Mouse (Mus musculus) limb, embryonic 12.5 days (tissue): ENCODE measurements around the gene Trim71. TPM values are rescaled to one million over a fixed set of nuclear protein-coding genes. Genes with fewer than 3 reads are reported as not detected.
A peak's percentile ranks its signal among the peaks of the same experiment; 100 is the strongest.

Experiments used
- ATAC-seq: fragments of 200-750 bp; cut with Nextera tagmentation; 2 replicates; pipeline ENCODE4 v1.8.0; 2017; ENCODE audit warnings: low read depth, moderate TSS enrichment; ENCODE audit not compliant: insufficient number of reproducible peaks, insufficient read depth, low FRiP score, low TSS enrichment
- H3K27ac ChIP-seq: fragments of 300-500 bp; sonication (generic); 2 replicates; pipeline ENCODE4 v1.5.1; 2016; ENCODE audit warnings: mild to moderate bottlenecking, moderate library complexity
- H3K27me3 ChIP-seq: fragments of 300-500 bp; sonication (generic); 2 replicates; pipeline ENCODE4 v1.6.1; 2016; ENCODE audit warnings: mild to moderate bottlenecking, moderate library complexity
- H3K36me3 ChIP-seq: fragments of 300-500 bp; sonication (generic); 2 replicates; pipeline ENCODE4 v1.6.1; 2016; ENCODE audit warnings: mild to moderate bottlenecking, moderate library complexity
- H3K4me1 ChIP-seq: fragments of 300-500 bp; sonication (generic); replicated peaks from 2 replicates; pipeline ENCODE4 v1.6.1; 2016
- H3K4me2 ChIP-seq: fragments of 300-500 bp; sonication (generic); 2 replicates; pipeline ENCODE4 v1.6.1; 2016; ENCODE audit warnings: mild to moderate bottlenecking, moderate library complexity
- H3K4me3 ChIP-seq: fragments of 300-500 bp; sonication (generic); replicated peaks from 2 replicates; pipeline ENCODE4 v1.5.1; 2016; ENCODE audit warnings: mild to moderate bottlenecking
- H3K9ac ChIP-seq: fragments of 300-500 bp; sonication (generic); replicated peaks from 2 replicates; pipeline ENCODE4 v1.6.1; 2016; ENCODE audit warnings: mild to moderate bottlenecking, moderate library complexity
- H3K9me3 ChIP-seq: fragments of 300-500 bp; sonication (generic); 2 replicates; pipeline ENCODE4 v1.6.1; 2016; ENCODE audit warnings: mild to moderate bottlenecking, moderate library complexity
- WGBS: fragments of 180-500 bp; shearing (Covaris S2); methylation state at CpG from one replicate; pipeline ENCODE4 v1.1.7; 2016; 5-methylcytosine and 5-hydroxymethylcytosine counted together
- polyA plus RNA-seq: library from polyadenylated mRNA; unstranded; fragments of >200 nt; fragmentation: Nextera tagmentation; extraction: Ambion mirVana; gene quantifications from 2 replicates; pipeline ENCODE4 v1.2.1, GENCODE M21; 2016

Trim71 gene
- polyA plus RNA-seq, 1 experiment from 2014 or later = 2.3 TPM

DNA sequence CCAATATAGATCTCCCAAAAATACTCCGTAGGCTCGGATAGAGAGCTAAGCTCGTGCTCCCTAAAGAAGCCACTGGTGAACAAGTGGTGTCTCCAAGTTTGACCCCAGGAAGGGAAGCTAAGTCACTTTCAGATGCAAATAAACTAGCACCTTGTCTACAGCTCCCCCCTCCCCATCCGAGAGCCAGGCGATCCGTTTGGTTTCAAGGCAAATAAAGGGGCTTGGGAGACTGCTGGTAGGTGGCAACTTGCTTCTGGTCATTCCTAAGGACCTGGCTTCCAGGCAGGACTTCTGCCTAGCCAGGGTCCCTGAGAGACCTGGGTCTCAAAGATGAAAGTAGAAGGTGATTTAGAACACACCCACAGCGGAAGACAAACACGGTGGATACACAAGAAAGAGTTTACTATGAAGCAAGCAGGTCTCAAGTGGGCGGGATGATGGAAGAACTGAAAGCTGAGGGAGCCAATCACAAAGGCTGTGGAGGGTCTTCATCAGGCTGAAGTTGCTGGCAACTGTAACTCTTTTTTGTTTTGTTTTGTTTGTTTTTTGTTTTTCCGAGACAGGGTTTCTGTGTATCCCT, 7.8 kb downstream of the Trim71 start:
- H3K27ac ChIP-seq = no peak overlapping the region
- H3K4me2 ChIP-seq = no peak overlapping the region
- no peak overlapping the region for H3K4me3 ChIP-seq
- no peak for ATAC-seq
- H3K36me3 ChIP-seq = no peaks in the 10 kb centered on the region
- H3K4me1 ChIP-seq = peaks cover 53% of the 10 kb centered on the region
- no peak overlapping the region for H3K9ac ChIP-seq
- no peaks in the 10 kb centered on the region for H3K9me3 ChIP-seq
- H3K27me3 ChIP-seq = no peaks in the 10 kb centered on the region; the same call in 1 of the 2 replicates
- 38% methylated on average over 10 of the region's 10 CpGs for WGBS

DNA sequence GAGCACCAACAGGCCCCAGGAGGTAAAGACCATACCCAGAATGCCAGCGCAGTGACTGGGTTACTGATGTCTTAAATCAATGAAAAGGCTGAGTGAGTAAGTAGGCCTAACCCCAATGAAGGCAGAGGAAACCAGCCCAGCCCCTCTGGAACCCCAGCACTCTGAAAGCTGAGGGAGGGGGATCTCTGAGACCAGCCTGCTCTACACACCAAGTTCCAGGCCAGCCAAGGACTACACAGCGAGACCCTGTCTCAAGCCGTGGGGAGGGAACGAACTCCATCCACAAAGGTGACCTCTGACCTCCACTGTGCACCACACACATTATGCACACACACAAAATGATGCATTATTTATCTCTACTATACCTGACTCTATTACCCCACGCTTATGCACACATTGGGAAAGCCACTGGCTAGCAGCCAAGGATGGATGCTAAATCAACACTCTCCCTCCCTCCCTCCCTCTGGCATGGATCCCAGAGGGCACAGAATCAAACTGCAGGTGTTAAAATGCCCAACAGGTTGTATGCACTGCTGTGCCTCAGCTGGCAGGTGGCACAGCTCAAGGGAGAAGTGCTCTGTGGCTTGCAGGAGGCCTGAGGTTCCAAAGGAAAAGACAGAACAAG, 9.7 kb downstream of the Trim71 start:
- Histone ChIP-seq H3K4me3 (no peak overlapping the region), H3K36me3 (no peaks in the 10 kb centered on the region), H3K9ac (no peak overlapping the region), H3K27me3 (no peaks in the 10 kb centered on the region; the same call in 1 of the 2 replicates), H3K9me3 (no peaks in the 10 kb centered on the region), H3K4me2 (no peak overlapping the region), H3K27ac (0 out of 2 replicates have a peak overlapping the region, but pooled peaks have one; percentile 12), H3K4me1 (peaks cover 45% of the 10 kb centered on the region)
- ATAC-seq = no peak
- 66% methylated on average over 5 of the region's 5 CpGs for WGBS

DNA sequence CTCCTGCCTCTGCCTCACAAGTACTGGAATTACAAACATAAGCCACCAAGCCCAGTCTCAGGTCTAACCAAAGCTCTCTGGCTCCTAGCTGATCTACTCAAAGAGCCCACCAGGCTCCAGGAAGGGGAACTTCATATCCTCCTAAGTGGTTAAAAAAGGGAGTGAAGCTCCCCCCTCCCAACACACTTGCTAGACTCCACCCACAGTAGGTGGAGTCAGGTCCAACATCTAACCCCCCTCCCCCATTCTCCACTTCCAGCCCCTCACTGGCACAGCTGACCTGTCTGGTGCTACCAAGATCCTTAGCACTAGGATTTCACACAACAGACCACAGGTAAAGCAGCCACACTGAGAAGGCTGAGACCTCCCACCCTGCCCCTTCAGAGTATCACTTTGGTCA, 10.3 kb downstream of the Trim71 start:
- Histone ChIP-seq H3K4me2 (no peak overlapping the region), H3K4me1 (peaks cover 46% of the 10 kb centered on the region), H3K4me3 (no peak overlapping the region), H3K36me3 (no peaks in the 10 kb centered on the region), H3K27me3 (no peaks in the 10 kb centered on the region; the same call in 1 of the 2 replicates), H3K27ac (no peak overlapping the region), H3K9ac (no peak overlapping the region), H3K9me3 (no peaks in the 10 kb centered on the region)
- no peak for ATAC-seq

DNA sequence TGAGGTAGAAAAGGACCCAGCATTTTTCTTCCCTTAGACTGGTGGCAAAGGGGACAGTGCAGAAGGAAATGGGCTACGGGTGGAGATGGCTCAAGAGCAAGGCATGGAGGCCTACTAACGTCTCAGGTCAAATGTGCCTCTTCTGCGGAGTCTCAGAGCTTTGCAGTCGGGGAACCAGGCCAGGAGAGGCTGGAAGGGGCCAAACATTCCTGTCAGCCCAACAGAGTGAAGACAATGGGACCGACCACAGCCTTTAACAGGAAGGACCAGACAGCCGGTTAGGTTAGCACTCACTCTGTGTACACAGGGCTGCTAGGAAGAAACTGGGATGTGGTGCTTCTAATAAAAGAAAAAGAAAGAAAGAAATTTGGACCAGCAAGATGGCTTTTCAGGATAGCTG, 14.1 kb downstream of the Trim71 start:
- no peak for ATAC-seq
- WGBS = 35% methylated on average over 6 of the region's 6 CpGs
- H3K9ac ChIP-seq = no peak overlapping the region
- no peak overlapping the region for H3K4me3 ChIP-seq
- no peak overlapping the region for H3K27ac ChIP-seq
- H3K27me3 ChIP-seq = no peaks in the 10 kb centered on the region
- H3K4me2 ChIP-seq = no peak overlapping the region
- H3K9me3 ChIP-seq = no peaks in the 10 kb centered on the region
- H3K4me1 ChIP-seq = peaks cover 67% of the 10 kb centered on the region
- H3K36me3 ChIP-seq = no peaks in the 10 kb centered on the region

DNA sequence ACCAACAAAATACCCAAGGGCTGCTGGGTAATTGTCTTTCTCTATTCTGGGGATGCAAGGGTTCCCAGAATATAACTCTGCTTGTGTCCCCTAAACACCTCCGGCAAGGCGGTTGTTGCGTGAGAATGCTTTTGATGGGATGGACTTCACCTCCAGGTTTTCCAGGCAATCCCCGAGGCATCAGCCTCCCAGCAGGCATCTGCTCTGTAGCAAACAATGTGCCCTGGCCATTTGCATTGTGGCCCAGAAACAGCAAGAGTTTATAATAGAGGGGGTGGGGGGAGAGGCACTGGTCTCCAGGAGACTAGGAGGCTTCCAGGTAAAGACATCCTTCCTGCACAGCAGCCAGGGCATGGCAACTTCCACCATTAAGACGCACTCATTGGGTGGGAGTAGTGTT, 15.1 kb downstream of the Trim71 start:
- WGBS = 13% methylated on average over 5 of the region's 5 CpGs
- Histone ChIP-seq H3K4me1 (peaks cover 67% of the 10 kb centered on the region), H3K27ac (no peak overlapping the region), H3K27me3 (no peaks in the 10 kb centered on the region), H3K9ac (no peak overlapping the region), H3K36me3 (no peaks in the 10 kb centered on the region), H3K9me3 (no peaks in the 10 kb centered on the region), H3K4me3 (no peak overlapping the region), H3K4me2 (no peak overlapping the region)
- ATAC-seq = no peak

DNA sequence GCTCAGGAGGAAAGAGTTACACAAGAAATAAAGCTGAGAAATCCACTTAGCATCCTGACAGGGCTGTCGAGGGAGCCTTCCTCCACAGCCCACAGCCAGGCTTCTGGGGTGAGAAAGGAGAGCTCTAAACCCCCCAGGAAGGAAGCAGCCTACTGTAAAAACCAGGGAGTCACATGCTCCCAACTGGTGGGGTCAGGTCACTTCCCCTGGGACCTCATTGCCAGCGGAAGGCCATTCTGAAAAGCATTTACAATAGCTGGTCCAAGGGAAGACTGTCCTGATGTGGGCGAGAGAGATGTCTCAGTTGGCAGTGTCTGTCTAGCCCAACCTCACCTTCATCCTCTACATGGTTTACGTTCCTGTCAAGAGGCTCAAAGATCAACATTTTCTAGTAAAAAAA, 15.7 kb downstream of the Trim71 start:
- Histone ChIP-seq H3K4me1 (peaks cover 69% of the 10 kb centered on the region), H3K4me3 (no peak overlapping the region)

DNA sequence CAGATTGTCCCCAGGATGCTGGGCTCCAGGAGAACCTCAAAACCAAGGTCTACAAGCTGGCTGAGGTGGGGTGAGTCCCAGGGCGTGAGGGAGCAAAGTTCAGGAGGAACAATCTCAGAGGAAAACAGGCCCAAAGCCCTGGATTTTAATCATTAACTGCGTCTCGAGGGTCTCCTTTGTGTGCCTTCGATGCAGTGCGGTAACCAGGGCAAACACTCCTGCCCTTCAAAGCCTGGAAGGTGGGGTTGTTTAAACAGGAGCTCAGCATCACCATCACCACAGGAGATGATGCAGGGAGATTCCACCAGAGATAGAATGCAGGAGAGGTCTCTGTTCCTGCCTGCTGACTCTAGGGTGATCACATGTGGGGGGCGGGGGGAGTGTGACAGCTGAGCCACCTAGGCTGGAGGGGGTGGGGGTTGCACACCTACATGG, 16.5 kb downstream of the Trim71 start:
- Histone ChIP-seq H3K4me2 (no peak overlapping the region), H3K36me3 (no peaks in the 10 kb centered on the region), H3K27ac (peak overlapping the region; percentile 20; the same call in 1 of the 2 replicates), H3K27me3 (no peaks in the 10 kb centered on the region), H3K4me1 (peaks cover 70% of the 10 kb centered on the region), H3K9ac (no peak overlapping the region), H3K4me3 (no peak overlapping the region), H3K9me3 (no peaks in the 10 kb centered on the region)
- 36% methylated on average over 6 of the region's 6 CpGs for WGBS
- ATAC-seq = no peak

More for the DNA sequence above, 15.7 kb downstream of the Trim71 start:
- Histone ChIP-seq H3K27me3 (no peaks in the 10 kb centered on the region), H3K36me3 (no peaks in the 10 kb centered on the region), H3K27ac (no peak overlapping the region), H3K9ac (no peak overlapping the region; the same call in 1 of the 2 replicates), H3K4me2 (peak overlapping the region; percentile 24; the same call in 1 of the 2 replicates), H3K9me3 (no peaks in the 10 kb centered on the region)
- no peak for ATAC-seq
- WGBS = 30% methylated on average over 4 of the region's 4 CpGs

DNA sequence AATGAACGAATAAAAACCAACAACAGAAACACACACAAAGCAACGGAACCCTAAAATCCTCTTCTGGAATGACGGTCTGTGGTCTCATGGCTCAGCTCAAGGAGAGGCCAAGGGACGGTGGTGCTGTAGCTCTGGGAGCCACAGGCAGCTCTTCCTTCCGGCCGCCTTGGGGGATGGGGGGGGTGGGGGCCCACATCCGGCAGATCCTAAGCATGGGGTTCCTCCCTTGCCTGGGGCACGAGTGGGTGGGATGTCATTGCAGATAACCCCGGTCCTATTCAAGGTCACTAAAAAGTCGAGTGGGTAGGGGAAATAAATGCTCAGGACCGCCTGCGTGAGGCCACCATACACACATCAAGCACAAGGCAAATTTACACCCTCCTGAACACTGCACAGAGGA, 17.4 kb downstream of the Trim71 start:
- Histone ChIP-seq H3K4me1 (peaks cover 70% of the 10 kb centered on the region), H3K9ac (no peak overlapping the region), H3K9me3 (no peaks in the 10 kb centered on the region), H3K4me2 (no peak overlapping the region), H3K27ac (no peak overlapping the region), H3K36me3 (no peaks in the 10 kb centered on the region), H3K4me3 (no peak overlapping the region), H3K27me3 (no peaks in the 10 kb centered on the region)
- ATAC-seq = no peak
- WGBS = 55% methylated on average over 12 of the region's 12 CpGs

DNA sequence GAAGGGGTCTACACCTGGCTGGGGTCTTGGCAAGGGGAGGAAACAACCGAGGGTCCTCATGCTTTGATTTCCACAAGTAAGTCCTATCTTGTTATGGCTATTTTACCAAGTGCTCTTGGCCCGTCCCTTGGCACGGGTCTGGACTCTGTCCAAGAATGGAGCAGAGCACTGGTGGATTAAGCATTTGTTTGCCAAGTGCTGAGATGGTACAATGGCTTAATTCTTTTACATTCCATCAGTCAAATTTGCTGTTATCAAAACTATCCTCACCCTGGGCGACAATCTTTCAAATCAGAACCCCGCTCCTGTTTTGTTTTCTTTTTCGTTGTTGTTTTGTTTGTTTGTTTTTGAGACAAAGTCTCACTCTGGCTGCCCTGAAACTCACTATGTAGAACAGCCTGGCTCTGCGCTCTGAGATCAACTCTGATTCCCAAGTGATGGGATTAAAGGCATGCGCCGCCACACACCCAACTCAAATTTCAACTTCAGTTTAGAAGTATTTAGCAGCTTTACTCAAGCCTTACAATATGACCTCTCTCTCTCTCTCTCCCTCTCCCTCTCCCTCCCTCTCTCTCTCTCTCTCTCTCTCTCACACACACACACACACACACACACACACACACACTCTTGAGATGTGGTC, 19.3 kb downstream of the Trim71 start:
- peak overlapping the region; percentile 21; the same call in 1 of the 2 replicates for H3K4me3 ChIP-seq
- WGBS = 16% methylated on average over 9 of the region's 9 CpGs
- H3K4me2 ChIP-seq = peak overlapping the region; percentile 46
- ATAC-seq = no peak; the same call in 1 of the 2 replicates
- peak overlapping the region; percentile 72 for H3K27ac ChIP-seq
- peaks cover 63% of the 10 kb centered on the region for H3K4me1 ChIP-seq
- no peak overlapping the region for H3K9ac ChIP-seq
- no peaks in the 10 kb centered on the region for H3K36me3 ChIP-seq
- H3K27me3 ChIP-seq = no peaks in the 10 kb centered on the region
- no peaks in the 10 kb centered on the region for H3K9me3 ChIP-seq

DNA sequence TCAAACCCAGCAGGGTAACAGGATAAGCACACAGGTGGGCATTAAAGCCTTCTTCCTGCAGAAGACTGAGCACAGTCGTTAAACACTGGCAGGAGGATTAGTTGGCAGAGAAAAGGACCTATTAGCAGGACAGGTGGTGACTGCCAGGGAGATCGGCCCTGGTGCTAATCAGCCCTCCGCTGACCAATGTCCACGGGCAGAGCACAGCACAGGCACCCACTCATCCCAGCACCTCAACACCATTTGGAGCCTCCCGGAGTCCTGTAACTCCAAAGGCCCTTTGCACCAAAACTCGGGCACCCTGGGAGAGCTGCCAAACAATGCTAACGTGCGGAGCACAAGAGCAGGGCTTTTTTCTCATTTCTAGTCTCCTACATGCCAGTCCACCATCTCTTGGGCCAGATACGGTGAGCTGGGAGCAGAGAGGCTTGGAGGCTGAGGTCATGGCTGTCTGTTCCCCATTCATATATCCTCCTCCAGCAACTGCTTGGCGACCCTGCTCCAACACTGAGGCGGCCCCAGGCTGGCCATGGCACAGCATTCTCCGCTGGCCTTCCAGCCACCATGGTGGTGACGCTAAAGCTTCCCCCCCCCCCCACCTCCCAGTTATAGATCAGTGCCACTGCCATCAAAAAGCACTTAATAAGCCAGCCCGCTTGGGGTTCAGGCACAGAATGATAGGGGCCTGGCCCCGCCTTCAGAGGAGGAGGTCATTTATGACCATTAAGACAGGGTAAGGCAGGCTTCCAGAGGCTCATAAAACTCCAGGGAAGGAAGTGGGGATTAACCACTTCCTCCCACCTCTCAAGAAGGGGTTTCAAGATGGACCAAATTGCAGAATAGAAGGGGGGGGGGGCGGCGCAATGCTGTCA, 20.1 kb downstream of the Trim71 start:
- peak overlapping the region; percentile 21 for H3K4me3 ChIP-seq
- peak; percentile 28; the same call in 1 of the 2 replicates for ATAC-seq
- no peak overlapping the region for H3K9ac ChIP-seq
- peaks cover 59% of the 10 kb centered on the region for H3K4me1 ChIP-seq
- H3K27me3 ChIP-seq = no peaks in the 10 kb centered on the region
- H3K36me3 ChIP-seq = no peaks in the 10 kb centered on the region
- peak overlapping the region; percentile 46 for H3K4me2 ChIP-seq
- H3K9me3 ChIP-seq = no peaks in the 10 kb centered on the region
- WGBS = 17% methylated on average over 17 of the region's 17 CpGs
- peak overlapping the region; percentile 72; the same call in 1 of the 2 replicates for H3K27ac ChIP-seq

DNA sequence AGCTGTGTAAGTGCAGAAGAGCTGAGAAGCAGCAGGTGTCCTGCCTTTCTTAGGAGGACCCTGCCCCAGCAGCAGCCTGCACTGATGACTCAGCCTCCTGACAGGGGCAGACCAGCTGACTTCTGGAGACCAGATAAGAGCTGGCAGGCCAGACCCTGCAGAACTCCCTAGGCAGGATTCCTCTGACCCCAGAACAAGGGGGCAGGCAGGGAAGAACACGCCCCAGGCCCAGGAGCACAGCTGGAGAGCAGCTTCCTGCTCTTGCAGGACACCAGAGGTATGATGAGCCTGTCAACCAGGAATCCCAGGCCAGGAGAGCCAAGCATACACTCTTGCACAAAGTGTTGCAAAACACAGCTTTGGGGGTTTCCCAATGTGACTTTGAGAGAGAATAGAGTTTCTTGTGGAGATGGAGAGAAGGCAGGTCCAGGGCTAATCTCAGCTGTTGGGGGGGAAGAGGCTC, 22.9 kb downstream of the Trim71 start:
- no peaks in the 10 kb centered on the region for H3K27me3 ChIP-seq
- no peak overlapping the region for H3K9ac ChIP-seq
- H3K4me2 ChIP-seq = no peak overlapping the region
- no peak overlapping the region for H3K27ac ChIP-seq
- peaks cover 59% of the 10 kb centered on the region for H3K4me1 ChIP-seq
- 39% methylated on average over 1 of the region's 1 CpGs for WGBS
- H3K36me3 ChIP-seq = no peaks in the 10 kb centered on the region
- no peak overlapping the region for H3K4me3 ChIP-seq
- no peak for ATAC-seq
- no peaks in the 10 kb centered on the region for H3K9me3 ChIP-seq
